Mouse (Mus musculus) hindbrain, postnatal 0 days (tissue): ENCODE data around the gene Efemp2. TPM values are rescaled to one million over a fixed set of nuclear protein-coding genes. Genes with fewer than 3 reads are reported as not detected.

Source experiments
- ATAC-seq: fragments of 200-750 bp; cut with Nextera tagmentation; 2 replicates; pipeline ENCODE4 v1.8.0; 2017; ENCODE audit warnings: mild to moderate bottlenecking, moderate TSS enrichment, moderate library complexity
- DNase-seq: peaks from one replicate; pipeline ENCODE4 v3.0.0-alpha.2; 2015; ENCODE audit warnings: low spot score
- H3K27ac ChIP-seq: fragments of 300-500 bp; sonication (generic); 2 replicates; pipeline ENCODE4 v1.5.1; 2014; ENCODE audit warnings: mild to moderate bottlenecking
- H3K27me3 ChIP-seq: fragments of 300-500 bp; sonication (generic); 2 replicates; pipeline ENCODE4 v1.6.1; 2014; ENCODE audit warnings: low read length, mixed read lengths; ENCODE audit not compliant: insufficient read depth
- H3K36me3 ChIP-seq: fragments of 300-500 bp; sonication (generic); 2 replicates; pipeline ENCODE4 v1.6.1; 2014; ENCODE audit warnings: low read length, mixed read lengths; ENCODE audit not compliant: insufficient read depth
- H3K4me1 ChIP-seq: fragments of 300-500 bp; sonication (generic); 2 replicates; pipeline ENCODE4 v1.6.1; 2014; ENCODE audit warnings: antibody characterized with exemption, low read length, mixed read lengths; ENCODE audit not compliant: insufficient read depth
- H3K4me2 ChIP-seq: fragments of 300-500 bp; sonication (generic); 2 replicates; pipeline ENCODE4 v1.6.1; 2014; ENCODE audit warnings: low read depth, mild to moderate bottlenecking, low read length, moderate library complexity, mixed read lengths
- H3K4me3 ChIP-seq: fragments of 300-500 bp; sonication (generic); 2 replicates; pipeline ENCODE4 v1.5.1; 2014; ENCODE audit warnings: low read length
- H3K9ac ChIP-seq: fragments of 300-500 bp; sonication (generic); replicated peaks from 2 replicates; pipeline ENCODE4 v1.6.1; 2014; ENCODE audit warnings: mild to moderate bottlenecking, low read length, moderate library complexity, mixed read lengths
- H3K9me3 ChIP-seq: fragments of 300-500 bp; sonication (generic); 2 replicates; pipeline ENCODE4 v1.6.1; 2016; ENCODE audit warnings: low read length, mixed read lengths
- CTCF ChIP-seq: IDR thresholded peaks from 2 replicates; pipeline ENCODE4 v1.5.1; 2016; ENCODE audit warnings: antibody characterized with exemption, control low read depth, low read depth
- WGBS: fragments of 180-500 bp; shearing (Covaris S2); extraction: QIAGEN DNeasy Blood & Tissue Kit; methylation state at CpG from one replicate; pipeline ENCODE4 v1.1.7; 2014; 5-methylcytosine and 5-hydroxymethylcytosine counted together
- polyA plus RNA-seq: library from polyadenylated mRNA; unstranded; fragments of >200 nt; fragmentation: Nextera tagmentation; extraction: Ambion mirVana; gene quantifications from 2 replicates; pipeline ENCODE4 v1.2.1, GENCODE M21; 2015
- total RNA-seq: library from RNA; depleted of rRNA; stranded (reverse); fragments of >200 nt; gene quantifications from 2 replicates; pipeline ENCODE4 v1.2.3, GENCODE M21; 2014

Gene Efemp2
- total and polyA plus RNA-seq, 2 experiments from 2014 or later = 36.5 to 49.3 TPM

DNA sequence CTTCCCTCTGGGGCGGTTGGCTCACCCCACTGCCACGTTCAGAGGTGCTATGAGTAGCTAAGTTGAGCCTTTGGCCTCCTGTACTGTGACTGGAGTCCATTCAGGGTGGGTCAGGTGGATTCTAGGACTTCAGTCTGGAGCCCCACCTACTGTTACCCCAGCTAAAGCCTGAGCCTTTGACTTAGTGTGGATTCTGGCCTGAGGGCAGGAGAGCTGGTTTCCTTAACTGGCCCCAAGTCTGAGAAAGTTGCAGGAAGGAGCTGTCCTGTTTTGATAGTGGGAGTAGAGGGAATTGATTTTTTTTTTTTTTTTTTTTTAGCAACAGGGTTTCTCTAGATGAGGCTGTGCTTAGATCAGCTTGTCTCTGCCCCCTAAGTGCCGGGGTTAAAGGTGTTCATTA lies 20.6 kb downstream of the Efemp2 start:
- no peak overlapping the region for H3K4me3 ChIP-seq
- H3K9me3 ChIP-seq = no peaks in the 10 kb centered on the region
- WGBS = 89% methylated on average over 3 of the region's 3 CpGs
- no peak for ATAC-seq
- no peaks in the 10 kb centered on the region for H3K27me3 ChIP-seq
- H3K36me3 ChIP-seq = peaks cover 48% of the 10 kb centered on the region
- H3K4me2 ChIP-seq = no peak overlapping the region
- H3K27ac ChIP-seq = no peak overlapping the region
- peaks cover 6% of the 10 kb centered on the region for H3K4me1 ChIP-seq
- no peak for DNase-seq
- TF ChIP-seq CTCF = no peak
- no peak overlapping the region for H3K9ac ChIP-seq

DNA sequence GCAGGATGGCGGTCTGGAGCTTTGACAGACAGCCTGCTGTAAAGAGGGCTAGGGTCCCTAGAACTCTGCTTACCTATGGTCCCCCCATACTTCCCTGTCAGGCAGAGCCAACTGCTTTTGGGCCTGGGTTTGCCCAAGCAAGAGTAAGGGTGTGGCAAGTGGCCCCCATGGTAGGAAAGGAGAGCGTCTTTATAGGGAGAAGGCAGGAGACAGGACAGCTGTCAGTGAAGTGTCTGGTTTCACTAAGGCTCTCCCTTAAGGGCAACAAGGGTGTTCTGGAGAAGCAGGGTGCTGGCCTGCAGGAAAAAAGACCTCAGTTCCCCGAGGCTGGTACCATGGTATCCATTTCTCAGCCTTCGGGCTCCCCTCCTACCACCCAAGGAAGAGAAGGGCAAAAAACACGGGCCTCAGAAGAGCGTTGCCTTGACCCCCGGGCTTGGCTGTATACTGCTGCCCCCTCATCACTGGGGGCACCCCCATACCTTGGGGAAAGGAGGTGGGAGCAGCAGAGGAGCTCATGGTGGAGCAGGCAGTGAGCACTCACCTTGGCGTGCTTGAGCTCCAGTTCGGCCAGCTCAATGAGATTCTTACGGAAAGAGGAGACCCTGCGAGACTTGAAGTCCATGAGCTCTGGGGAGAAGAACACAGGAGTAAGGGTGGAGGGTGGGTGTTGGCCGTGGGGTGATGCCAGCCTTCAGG lies 21.7 kb downstream of the Efemp2 start:
- no peak overlapping the region for H3K4me2 ChIP-seq
- ATAC-seq (no peak), DNase-seq (no peak)
- peaks cover 48% of the 10 kb centered on the region for H3K36me3 ChIP-seq
- H3K27me3 ChIP-seq = no peaks in the 10 kb centered on the region
- H3K9me3 ChIP-seq = no peaks in the 10 kb centered on the region
- TF ChIP-seq CTCF = no peak
- peaks cover 4% of the 10 kb centered on the region; the same call in 1 of the 2 replicates for H3K4me1 ChIP-seq
- 84% methylated on average over 12 of the region's 12 CpGs for WGBS
- no peak overlapping the region for H3K27ac ChIP-seq
- no peak overlapping the region for H3K4me3 ChIP-seq
- no peak overlapping the region for H3K9ac ChIP-seq

DNA sequence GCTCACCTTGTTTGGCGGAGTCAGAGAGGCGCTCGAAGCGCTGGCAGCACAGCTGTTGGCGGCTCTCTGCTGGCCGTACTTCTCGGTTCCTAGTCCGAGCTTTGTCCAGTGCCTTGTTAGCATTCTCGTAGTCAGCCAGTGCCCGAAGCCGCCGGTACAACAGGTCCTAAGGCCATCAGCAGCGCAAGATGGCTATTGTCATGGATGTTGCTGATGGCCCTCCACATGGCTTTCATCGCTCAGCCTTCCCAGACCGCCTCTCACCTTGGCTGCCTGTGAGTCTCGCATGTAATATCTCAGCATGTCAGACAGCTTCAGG lies 22.3 kb downstream of the Efemp2 start:
- H3K27ac ChIP-seq = no peak overlapping the region
- DNase-seq (no peak), ATAC-seq (no peak)
- WGBS = 82% methylated on average over 16 of the region's 16 CpGs
- no peak overlapping the region for H3K4me2 ChIP-seq
- H3K36me3 ChIP-seq = peaks cover 48% of the 10 kb centered on the region
- no peak overlapping the region for H3K4me3 ChIP-seq
- H3K4me1 ChIP-seq = peaks cover 4% of the 10 kb centered on the region; the same call in 1 of the 2 replicates
- no peaks in the 10 kb centered on the region for H3K27me3 ChIP-seq
- H3K9ac ChIP-seq = no peak overlapping the region
- TF ChIP-seq CTCF = no peak
- H3K9me3 ChIP-seq = no peaks in the 10 kb centered on the region

GRCm38 (mm10) chr19:5500330-5500875 lies 26.6 kb downstream of the Efemp2 start:
- peaks cover 23% of the 10 kb centered on the region for H3K36me3 ChIP-seq
- H3K4me1 ChIP-seq = no peaks in the 10 kb centered on the region
- ATAC-seq (no peak), DNase-seq (no peak)
- no peak overlapping the region for H3K4me3 ChIP-seq
- H3K9me3 ChIP-seq = no peaks in the 10 kb centered on the region
- WGBS = 91% methylated on average over 2 of the region's 2 CpGs
- H3K4me2 ChIP-seq = no peak overlapping the region
- no peak overlapping the region for H3K27ac ChIP-seq
- no peaks in the 10 kb centered on the region for H3K27me3 ChIP-seq
- H3K9ac ChIP-seq = no peak overlapping the region
- no peak for TF ChIP-seq CTCF

DNA sequence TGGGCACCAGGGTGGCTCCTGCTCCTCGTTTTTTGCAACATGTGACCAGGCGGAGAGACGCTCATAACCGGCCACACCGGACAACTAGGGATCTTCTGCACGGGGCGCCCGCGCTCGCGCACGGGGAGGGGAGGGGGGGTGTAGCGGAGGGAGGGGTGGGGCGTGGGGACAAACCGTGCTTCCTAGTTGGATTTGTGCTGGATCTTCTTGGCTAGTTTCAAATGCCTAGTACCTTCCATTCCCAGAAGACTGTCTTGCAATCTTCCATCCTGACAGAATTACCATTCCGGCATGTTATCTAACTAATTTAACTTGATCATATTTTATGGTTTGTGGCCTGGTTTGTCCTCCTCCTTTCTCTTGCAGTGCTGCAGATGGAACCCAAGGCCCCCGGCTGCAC lies 29.9 kb downstream of the Efemp2 start, which contains the start of gene 1700020D05Rik:
Gene 1700020D05Rik, minus strand, starts transcription at position 101 of the 400 bp plus-strand sequence.
- Histone ChIP-seq H3K27ac (no peak within 1 kb of the TSS), H3K4me3 (no peak within 1 kb of the TSS), H3K36me3 (no peaks in the 10 kb centered on the region), H3K9me3 (no peaks in the 10 kb centered on the region), H3K9ac (no peak within 1 kb of the TSS), H3K4me1 (no peaks in the 10 kb centered on the region), H3K27me3 (no peaks in the 10 kb centered on the region), H3K4me2 (no peak within 1 kb of the TSS)
- TF ChIP-seq CTCF = no peak
- ATAC-seq = no peak
- 62% methylated on average over 17 of the region's 17 CpGs for WGBS
- no peak for DNase-seq

DNA sequence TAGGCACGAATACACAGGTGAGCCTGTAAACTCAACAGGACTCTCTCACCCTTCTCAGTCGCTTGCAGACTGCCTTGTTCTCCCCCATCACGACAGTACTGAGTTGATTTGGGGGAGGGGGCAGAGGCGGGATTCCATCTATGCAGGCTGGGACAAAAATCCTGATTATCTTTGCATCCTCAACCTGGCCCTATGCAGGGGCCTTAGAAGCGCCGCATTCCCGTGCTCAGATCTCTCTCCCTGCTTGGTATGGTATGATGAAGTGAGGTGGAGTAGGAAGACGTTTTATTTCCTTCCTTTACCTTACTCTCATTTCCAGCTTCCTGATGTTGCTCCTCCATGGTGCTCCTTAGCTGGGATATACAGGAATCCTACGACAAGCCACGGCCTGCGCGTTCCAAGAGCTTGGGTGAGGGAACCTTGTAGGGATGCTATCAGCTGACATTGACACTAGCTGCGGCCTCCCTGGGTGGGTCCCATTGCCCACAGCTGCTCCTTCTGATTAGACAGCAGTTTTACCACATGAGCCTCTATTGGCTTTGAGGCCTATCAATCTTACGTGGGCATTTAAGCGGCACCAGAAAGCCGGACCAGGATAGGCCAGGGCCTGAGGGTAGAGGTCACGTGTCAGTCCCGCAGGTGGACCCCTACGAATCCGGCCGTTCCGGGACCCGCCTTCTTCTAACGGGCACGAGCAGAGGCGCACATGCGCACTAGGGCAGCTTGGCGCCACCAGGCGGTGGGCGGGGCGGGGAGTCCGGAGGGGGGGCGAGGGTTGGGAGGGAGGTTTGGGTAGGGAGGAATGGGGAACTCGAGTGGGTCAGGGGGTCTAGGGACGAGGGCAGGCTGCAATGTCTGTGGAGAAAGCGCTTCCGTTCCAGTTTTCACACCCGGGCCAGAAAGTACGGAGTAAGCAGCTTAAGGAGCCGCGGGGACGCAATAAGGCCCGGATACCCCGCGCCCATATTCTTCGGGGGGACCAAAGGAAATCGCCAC lies 36.6 kb downstream of the Efemp2 start, which contains the start of gene Snx32:
Gene Snx32, minus strand, starts transcription at position 508 of the 996 bp plus-strand sequence.
- Histone ChIP-seq H3K27me3 (no peaks in the 10 kb centered on the region), H3K27ac (peak within 1 kb of the TSS; percentile 82), H3K9ac (peak within 1 kb of the TSS; percentile 70), H3K9me3 (no peaks in the 10 kb centered on the region), H3K4me3 (peak within 1 kb of the TSS; percentile 53), H3K4me1 (peaks cover 16% of the 10 kb centered on the region), H3K4me2 (peak within 1 kb of the TSS; percentile 80), H3K36me3 (no peaks in the 10 kb centered on the region)
- WGBS = 2% methylated on average over 47 of the region's 47 CpGs
- peak; percentile 99 for ATAC-seq
- TF ChIP-seq CTCF = peak; percentile 52
- DNase-seq = peak; percentile 99
